ENCODE assay signal across 10 mouse cellular contexts in the genomic region with DNA sequence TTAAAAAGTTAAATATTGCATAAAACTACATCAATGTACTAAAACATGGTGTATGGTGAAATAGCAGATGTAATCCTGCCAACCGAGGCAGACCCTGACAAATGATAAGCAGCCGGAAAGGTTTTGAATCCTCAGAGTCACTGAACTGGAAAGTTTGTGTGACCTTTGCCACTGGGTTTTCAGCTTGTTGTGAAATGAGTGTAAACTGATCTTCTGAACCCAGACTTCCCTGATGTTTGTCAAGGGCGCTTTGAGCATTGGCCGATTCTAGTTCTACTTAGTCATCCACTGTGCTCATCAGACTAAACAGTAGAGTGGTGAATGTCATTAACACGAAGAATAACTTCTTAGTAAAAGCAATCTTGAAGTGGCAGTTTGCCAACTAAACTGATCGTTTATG.
DNase-seq lines count a peak whose midpoint lies in the region; ATAC-seq and TF ChIP-seq lines count a peak whose summit lies in the region.
"Had no signal": no experiment of that assay in that cellular context is flagged by ENCODE, and none has a peak within 500 bp of the region (broad histone marks: within the 10 kb centered on the region; RNA-seq: fewer than 3 reads in every experiment).

No protein-coding gene starts in this region.

- no peaks in the 10 kb centered on the region for H3K9me3 ChIP-seq in hindbrain, embryonic 10.5 days
- no peaks in the 10 kb centered on the region for H3K9me3 ChIP-seq in hindbrain, embryonic 13.5 days
- no peaks in the 10 kb centered on the region for H3K9me3 ChIP-seq in embryonic facial prominence, embryonic 11.5 days (replicated peaks; ENCODE audit: control insufficient read depth, low read length)
- no peaks in the 10 kb centered on the region for H3K9me3 ChIP-seq in liver, embryonic 15.5 days (replicated peaks)
- H3K9me3 ChIP-seq: heart, embryonic 15.5 days had no signal

- H3K27ac ChIP-seq in hindbrain, embryonic 10.5 days = no peak overlapping the region
- H3K27ac ChIP-seq in hindbrain, embryonic 13.5 days = no peak overlapping the region
- H3K27ac ChIP-seq in embryonic facial prominence, embryonic 11.5 days (replicated peaks; ENCODE audit: low read depth, low read length) = no peak overlapping the region
- H3K27ac ChIP-seq in liver, embryonic 15.5 days (replicated peaks) = no peak overlapping the region
- H3K27ac ChIP-seq: heart, embryonic 15.5 days had no signal

- no peak overlapping the region for H3K4me2 ChIP-seq in hindbrain, embryonic 13.5 days
- no peak overlapping the region for H3K4me2 ChIP-seq in embryonic facial prominence, embryonic 11.5 days (ENCODE audit: low read depth, low read length)
- H3K4me2 ChIP-seq in liver, embryonic 15.5 days = no peak overlapping the region
- H3K4me2 ChIP-seq: heart, embryonic 15.5 days had no signal

- no peaks in the 10 kb centered on the region for H3K27me3 ChIP-seq in hindbrain, embryonic 10.5 days (ENCODE audit: insufficient read depth, poor library complexity, severe bottlenecking)
- no peaks in the 10 kb centered on the region for H3K27me3 ChIP-seq in hindbrain, embryonic 13.5 days
- H3K27me3 ChIP-seq in C2C12 (ENCODE audit: control insufficient read depth, insufficient read depth, insufficient read length) = no peaks in the 10 kb centered on the region
- no peaks in the 10 kb centered on the region for H3K27me3 ChIP-seq in embryonic facial prominence, embryonic 11.5 days (ENCODE audit: control insufficient read depth, insufficient read depth, low read length)
- H3K27me3 ChIP-seq in liver, embryonic 15.5 days = no peaks in the 10 kb centered on the region
- H3K27me3 ChIP-seq: heart, embryonic 15.5 days had no signal

- no peak for ATAC-seq in hindbrain, embryonic 13.5 days (ENCODE audit: low FRiP score)
- ATAC-seq in embryonic facial prominence, embryonic 11.5 days (replicated peaks; ENCODE audit: insufficient number of reproducible peaks, low FRiP score, low TSS enrichment, low read depth) = no peak
- peak; percentile 64 for ATAC-seq in liver, embryonic 15.5 days (ENCODE audit: insufficient read depth)
- no peak for ATAC-seq in megakaryocyte, adult 5-6 weeks (ENCODE audit: poor library complexity, severe bottlenecking)
- ATAC-seq: CD4-positive, CD25-positive, alpha-beta regulatory T cell, adult 4 months had no signal

- no peaks in the 10 kb centered on the region for H3K79me2 ChIP-seq in C2C12 (ENCODE audit: control insufficient read depth, insufficient read depth)

- no peaks in the 10 kb centered on the region for H3K4me1 ChIP-seq in hindbrain, embryonic 10.5 days (replicated peaks)
- H3K4me1 ChIP-seq in hindbrain, embryonic 13.5 days (replicated peaks) = no peaks in the 10 kb centered on the region
- H3K4me1 ChIP-seq in embryonic facial prominence, embryonic 11.5 days (ENCODE audit: control insufficient read depth, insufficient read depth, low read length) = no peaks in the 10 kb centered on the region
- no peaks in the 10 kb centered on the region for H3K4me1 ChIP-seq in liver, embryonic 15.5 days (replicated peaks)

- H3K36me3 ChIP-seq in hindbrain, embryonic 10.5 days = no peaks in the 10 kb centered on the region
- no peaks in the 10 kb centered on the region for H3K36me3 ChIP-seq in hindbrain, embryonic 13.5 days
- H3K36me3 ChIP-seq in C2C12 (ENCODE audit: control insufficient read depth, insufficient read depth) = no peaks in the 10 kb centered on the region
- no peaks in the 10 kb centered on the region for H3K36me3 ChIP-seq in embryonic facial prominence, embryonic 11.5 days (replicated peaks; ENCODE audit: control insufficient read depth, insufficient read depth, low read depth, low read length)
- no peaks in the 10 kb centered on the region for H3K36me3 ChIP-seq in liver, embryonic 15.5 days (replicated peaks)
- H3K36me3 ChIP-seq: heart, embryonic 15.5 days had no signal

- no peak overlapping the region for H3ac ChIP-seq in C2C12 (ENCODE audit: control insufficient read depth, insufficient read length, low read depth)

- H3K4me3 ChIP-seq in hindbrain, embryonic 10.5 days = no peak overlapping the region
- H3K4me3 ChIP-seq in hindbrain, embryonic 13.5 days = no peak overlapping the region
- H3K4me3 ChIP-seq in C2C12 (ENCODE audit: insufficient read depth, poor library complexity, severe bottlenecking) = no peak overlapping the region
- no peak overlapping the region for H3K4me3 ChIP-seq in embryonic facial prominence, embryonic 11.5 days (ENCODE audit: low read depth, low read length)
- no peak overlapping the region for H3K4me3 ChIP-seq in liver, embryonic 15.5 days (replicated peaks)
- H3K4me3 ChIP-seq: heart, embryonic 15.5 days had no signal

- no peak overlapping the region for H3K9ac ChIP-seq in hindbrain, embryonic 13.5 days
- H3K9ac ChIP-seq in embryonic facial prominence, embryonic 11.5 days (replicated peaks; ENCODE audit: low read length) = no peak overlapping the region
- no peak overlapping the region for H3K9ac ChIP-seq in liver, embryonic 15.5 days
- H3K9ac ChIP-seq: heart, embryonic 15.5 days had no signal

- no peak for TF ChIP-seq CTCF in C2C12 (IDR thresholded peaks at IDR 0.05; ENCODE audit: control insufficient read depth, insufficient read depth, insufficient read length)

- no peaks in the 10 kb centered on the region for H3K79me3 ChIP-seq in C2C12 (ENCODE audit: low read depth)

- DNase-seq in hindbrain, embryonic 10.5 days (ENCODE audit: low spot score) = peak; percentile 23
- peak; percentile 34 for DNase-seq in embryonic facial prominence, embryonic 11.5 days (ENCODE audit: low spot score)
- DNase-seq in right cerebral cortex, postnatal 4 days = no peak
- DNase-seq in urinary bladder, postnatal 25 days (ENCODE audit: low spot score) = no peak

- 39% methylated on average over 6 of the region's 6 CpGs for WGBS in hindbrain, embryonic 10.5 days
- WGBS in hindbrain, embryonic 13.5 days = 49% methylated on average over 6 of the region's 6 CpGs
- WGBS in embryonic facial prominence, embryonic 11.5 days = 32% methylated on average over 6 of the region's 6 CpGs
- 48% methylated on average over 6 of the region's 6 CpGs for WGBS in liver, embryonic 15.5 days (ENCODE audit: insufficient replicate concordance)

TF ChIP-seq in C2C12, 6 proteins besides CTCF, POLR2A, EP300 and RAD21:
- TF ChIP-seq CEBPB (IDR thresholded peaks at IDR 0.05; ENCODE audit: low read depth) = peak; percentile 91
- TF ChIP-seq USF1 (IDR thresholded peaks at IDR 0.05; ENCODE audit: low read depth) = no peak

Comparison
In these comparisons a context has a peak if more than half of its experiments do, and no peak if none do; other contexts are left out.
1. DNase-seq: peak in hindbrain, embryonic 10.5 days (single experiment) and embryonic facial prominence, embryonic 11.5 days (single experiment); none in right cerebral cortex, postnatal 4 days (single experiment) and urinary bladder, postnatal 25 days (single experiment).